Mouse (Mus musculus) CH12F3 (cell line): Measurements from ENCODE around the gene Alg5.

Experiments used
- in situ Hi-C: fragments of 300-500 bp; cut with MboI; formaldehyde crosslinking; loops from 2 replicates; pipeline ENCODE4 v1.14.3; 2020; ENCODE audit warnings: low sequenced_read_pairs

Gene Alg5

GRCm38 (mm10) chr3:54790601-54791000, 55.3 kb downstream of the Alg5 start:
- in situ Hi-C loops = no loop called here

- in situ Hi-C loops = no loop called here
Observed at GRCm38 (mm10) chr3:54791822-54792677, 56.7 kb downstream of the Alg5 start.

- in situ Hi-C loops = no loop called here
Observed at GRCm38 (mm10) chr3:54793762-54794161, 58.4 kb downstream of the Alg5 start.

- in situ Hi-C loops = no loop called here
Observed at GRCm38 (mm10) chr3:54795379-54795778, 60.0 kb downstream of the Alg5 start.

GRCm38 (mm10) chr3:54795806-54796205, 60.5 kb downstream of the Alg5 start:
- in situ Hi-C loops = no loop called here

GRCm38 (mm10) chr3:54797211-54797610, 61.9 kb downstream of the Alg5 start:
- in situ Hi-C loops = no loop called here
